Mouse (Mus musculus) spleen, adult 2 months (tissue): ENCODE results near the gene Tmco4.

Source experiments
- CTCF ChIP-seq: fragments of 200-500 bp; IDR thresholded peaks from 2 replicates; pipeline ENCODE4 v1.5.1; 2011; ENCODE audit warnings: mild to moderate bottlenecking, inconsistent platforms; ENCODE audit not compliant: insufficient read depth, insufficient read length, insufficient replicate concordance; ENCODE audit errors: extremely low read depth
- POLR2A ChIP-seq: fragments of 200-500 bp; IDR thresholded peaks from 2 replicates; pipeline ENCODE4 v1.6.1; 2011; ENCODE audit warnings: low read depth, low read length, inconsistent platforms

DNA sequence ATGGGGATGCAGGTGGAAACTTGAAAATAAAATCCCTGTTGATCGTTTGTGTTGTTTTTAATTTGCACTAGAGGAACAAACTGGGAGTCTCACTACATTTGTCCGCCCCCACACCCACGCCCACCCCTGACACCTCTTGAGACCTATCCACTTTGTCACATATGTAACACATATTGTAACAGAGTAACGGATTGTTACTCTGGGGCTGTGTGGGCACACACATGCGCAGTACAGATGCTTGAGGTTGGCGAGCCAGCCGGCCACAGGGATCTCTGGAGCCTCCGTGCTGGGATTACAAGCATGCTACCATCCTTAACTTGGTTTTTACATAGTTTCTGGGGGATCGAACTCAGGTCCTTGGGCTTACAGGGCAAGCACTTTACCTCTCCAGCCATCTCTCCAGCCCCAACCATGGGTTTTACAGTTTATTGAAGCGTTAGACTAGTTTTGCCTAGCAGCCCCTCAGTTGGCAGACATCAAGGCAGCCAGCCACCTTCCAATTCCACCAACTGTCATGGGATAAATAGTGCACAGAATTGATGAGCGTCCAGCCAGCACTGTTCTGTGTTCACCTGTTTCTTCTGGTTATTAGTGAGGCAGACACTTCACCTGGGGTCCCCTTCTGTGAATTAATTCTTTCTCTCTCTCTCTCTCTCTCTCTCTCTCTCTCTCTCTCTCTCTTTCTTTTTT, 38.1 kb upstream of the Tmco4 start:
- TF ChIP-seq CTCF (no peak), POLR2A (no peak)
